Mouse (Mus musculus): ENCODE data around the gene Zc2hc1b. TPM values are rescaled to one million over a fixed set of nuclear protein-coding genes. Genes with fewer than 3 reads are reported as not detected.

Gene Zc2hc1b
- total and polyA plus RNA-seq, 3 experiments = not detected

GRCm38 (mm10) chr10:13127335-13127734, 50.5 kb downstream of the Zc2hc1b start:
- Histone ChIP-seq H3K4me1 (ENCODE audit: insufficient read depth, low read depth, low read length) (peaks cover 9% of the 10 kb centered on the region), H3K4me3 (ENCODE audit: low read depth, low read length) (no peak overlapping the region), H3K9me3 (replicated peaks) (no peaks in the 10 kb centered on the region), H3K36me3 (replicated peaks) (no peaks in the 10 kb centered on the region), H3K27me3 (ENCODE audit: insufficient read depth, low read length) (peaks cover 13% of the 10 kb centered on the region; the same call in 1 of the 2 replicates)
- no peak for TF ChIP-seq CTCF (IDR thresholded peaks at IDR 0.05; ENCODE audit: low read depth, low read length)
- no peak for TF ChIP-seq GATA1 (IDR thresholded peaks at IDR 0.05; ENCODE audit: borderline replicate concordance, low read length)
- no peak for TF ChIP-seq POLR2AphosphoS5 (IDR thresholded peaks at IDR 0.05; ENCODE audit: insufficient replicate concordance, low read depth, low read length)
- TF ChIP-seq GATA2 (IDR thresholded peaks at IDR 0.05; ENCODE audit: borderline replicate concordance, low read depth, low read length) = no peak
- no peak for TF ChIP-seq TAL1 (conservative IDR thresholded peaks at IDR 0.05; ENCODE audit: low read depth, low read length)
- DNase-seq (ENCODE audit: low spot score) (no peak), ATAC-seq (ENCODE audit: extremely low read depth, insufficient number of reproducible peaks, low FRiP score, poor library complexity, severe bottlenecking) (no peak)

- DNase-seq (ENCODE audit: low spot score) = no peak
- no peak overlapping the region for H3K4me3 ChIP-seq (ENCODE audit: low read depth, low read length)
- peaks cover 11% of the 10 kb centered on the region; the same call in 1 of the 2 replicates for H3K27me3 ChIP-seq (ENCODE audit: insufficient read depth, low read length)
- H3K36me3 ChIP-seq (replicated peaks) = no peaks in the 10 kb centered on the region
- H3K4me1 ChIP-seq (ENCODE audit: insufficient read depth, low read depth, low read length) = peaks cover 9% of the 10 kb centered on the region
- H3K9me3 ChIP-seq (replicated peaks) = no peaks in the 10 kb centered on the region
- no peak for TF ChIP-seq CTCF (IDR thresholded peaks at IDR 0.05; ENCODE audit: low read depth, low read length)
- no peak for TF ChIP-seq GATA2 (IDR thresholded peaks at IDR 0.05; ENCODE audit: borderline replicate concordance, low read depth, low read length)
- no peak for TF ChIP-seq GATA1 (IDR thresholded peaks at IDR 0.05; ENCODE audit: borderline replicate concordance, low read length)
- no peak for TF ChIP-seq TAL1 (conservative IDR thresholded peaks at IDR 0.05; ENCODE audit: low read depth, low read length)
- no peak for ATAC-seq (ENCODE audit: extremely low read depth, insufficient number of reproducible peaks, low FRiP score, poor library complexity, severe bottlenecking)
Observed at GRCm38 (mm10) chr10:13125811-13126210, 52.0 kb downstream of the Zc2hc1b start.

GRCm38 (mm10) chr10:13119300-13119699, 58.5 kb downstream of the Zc2hc1b start:
- Histone ChIP-seq H3K4me3 (ENCODE audit: low read depth, low read length) (no peak overlapping the region), H3K36me3 (replicated peaks) (no peaks in the 10 kb centered on the region), H3K9me3 (replicated peaks) (no peaks in the 10 kb centered on the region), H3K4me1 (ENCODE audit: insufficient read depth, low read depth, low read length) (peaks cover 35% of the 10 kb centered on the region), H3K27me3 (ENCODE audit: insufficient read depth, low read length) (peaks cover 8% of the 10 kb centered on the region; the same call in 1 of the 2 replicates)
- DNase-seq (ENCODE audit: low spot score) (no peak), ATAC-seq (ENCODE audit: extremely low read depth, insufficient number of reproducible peaks, low FRiP score, poor library complexity, severe bottlenecking) (no peak)
- TF ChIP-seq CTCF (IDR thresholded peaks at IDR 0.05; ENCODE audit: low read depth, low read length) (no peak), GATA1 (IDR thresholded peaks at IDR 0.05; ENCODE audit: borderline replicate concordance, low read length) (no peak), TAL1 (conservative IDR thresholded peaks at IDR 0.05; ENCODE audit: low read depth, low read length) (no peak), GATA2 (IDR thresholded peaks at IDR 0.05; ENCODE audit: borderline replicate concordance, low read depth, low read length) (no peak), POLR2AphosphoS5 (IDR thresholded peaks at IDR 0.05; ENCODE audit: insufficient replicate concordance, low read depth, low read length) (no peak)

- Histone ChIP-seq H3K4me3 (ENCODE audit: low read depth, low read length) (no peak overlapping the region), H3K4me1 (ENCODE audit: insufficient read depth, low read depth, low read length) (peaks cover 34% of the 10 kb centered on the region), H3K27me3 (ENCODE audit: insufficient read depth, low read length) (peaks cover 8% of the 10 kb centered on the region), H3K9me3 (replicated peaks) (no peaks in the 10 kb centered on the region), H3K36me3 (replicated peaks) (no peaks in the 10 kb centered on the region)
- DNase-seq (ENCODE audit: low spot score) (no peak), ATAC-seq (ENCODE audit: extremely low read depth, insufficient number of reproducible peaks, low FRiP score, poor library complexity, severe bottlenecking) (no peak)
- no peak for TF ChIP-seq TAL1 (conservative IDR thresholded peaks at IDR 0.05; ENCODE audit: low read depth, low read length)
- no peak for TF ChIP-seq GATA2 (IDR thresholded peaks at IDR 0.05; ENCODE audit: borderline replicate concordance, low read depth, low read length)
- TF ChIP-seq POLR2AphosphoS5 (IDR thresholded peaks at IDR 0.05; ENCODE audit: insufficient replicate concordance, low read depth, low read length) = no peak
- TF ChIP-seq CTCF (IDR thresholded peaks at IDR 0.05; ENCODE audit: low read depth, low read length) = no peak
- no peak for TF ChIP-seq GATA1 (IDR thresholded peaks at IDR 0.05; ENCODE audit: borderline replicate concordance, low read length)
Observed at GRCm38 (mm10) chr10:13118770-13119102, 59.1 kb downstream of the Zc2hc1b start.

GRCm38 (mm10) chr10:13118024-13118769, 59.6 kb downstream of the Zc2hc1b start:
- Histone ChIP-seq H3K27me3 (ENCODE audit: insufficient read depth, low read length) (peaks cover 11% of the 10 kb centered on the region), H3K9me3 (replicated peaks) (no peaks in the 10 kb centered on the region), H3K4me3 (ENCODE audit: low read depth, low read length) (no peak overlapping the region), H3K36me3 (replicated peaks) (no peaks in the 10 kb centered on the region), H3K4me1 (ENCODE audit: insufficient read depth, low read depth, low read length) (peaks cover 30% of the 10 kb centered on the region)
- TF ChIP-seq TAL1 (conservative IDR thresholded peaks at IDR 0.05; ENCODE audit: low read depth, low read length) (no peak), POLR2AphosphoS5 (IDR thresholded peaks at IDR 0.05; ENCODE audit: insufficient replicate concordance, low read depth, low read length) (no peak)
- DNase-seq (ENCODE audit: low spot score) (no peak), ATAC-seq (ENCODE audit: extremely low read depth, insufficient number of reproducible peaks, low FRiP score, poor library complexity, severe bottlenecking) (no peak)

- Histone ChIP-seq H3K9me3 (replicated peaks) (no peaks in the 10 kb centered on the region), H3K27me3 (ENCODE audit: insufficient read depth, low read length) (peaks cover 11% of the 10 kb centered on the region), H3K4me1 (ENCODE audit: insufficient read depth, low read depth, low read length) (peaks cover 25% of the 10 kb centered on the region), H3K36me3 (replicated peaks) (no peaks in the 10 kb centered on the region), H3K4me3 (ENCODE audit: low read depth, low read length) (no peak overlapping the region; the same call in 1 of the 2 replicates)
- TF ChIP-seq CTCF (IDR thresholded peaks at IDR 0.05; ENCODE audit: low read depth, low read length) (no peak), POLR2AphosphoS5 (IDR thresholded peaks at IDR 0.05; ENCODE audit: insufficient replicate concordance, low read depth, low read length) (no peak), GATA2 (IDR thresholded peaks at IDR 0.05; ENCODE audit: borderline replicate concordance, low read depth, low read length) (no peak), TAL1 (conservative IDR thresholded peaks at IDR 0.05; ENCODE audit: low read depth, low read length) (no peak), GATA1 (IDR thresholded peaks at IDR 0.05; ENCODE audit: borderline replicate concordance, low read length) (no peak)
- no peak for DNase-seq (ENCODE audit: low spot score)
- ATAC-seq (ENCODE audit: extremely low read depth, insufficient number of reproducible peaks, low FRiP score, poor library complexity, severe bottlenecking) = no peak
Observed at GRCm38 (mm10) chr10:13116706-13117665, 60.8 kb downstream of the Zc2hc1b start.

Measured in G1E (cell line).